Comparison of ENCODE assay signal across 22 mouse cellular contexts in the genomic region with DNA sequence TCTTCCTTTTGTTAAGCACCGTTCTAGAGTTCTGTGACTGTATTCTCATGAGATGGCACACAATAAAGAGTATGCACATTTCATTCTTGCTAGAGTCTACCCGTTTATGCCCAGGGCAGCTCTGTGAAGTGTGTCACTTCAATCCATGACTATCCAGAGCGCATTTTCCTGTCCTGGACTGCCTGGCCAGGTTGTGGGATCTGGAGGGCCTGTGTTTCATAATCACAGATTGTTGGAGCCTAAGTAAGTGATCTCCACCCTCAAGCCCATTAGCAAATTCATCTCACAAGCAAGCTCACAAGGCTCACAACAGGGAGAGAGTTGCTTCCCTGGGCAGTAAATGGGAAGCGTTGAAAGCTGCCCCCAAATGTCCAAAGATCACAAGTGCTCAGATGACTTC.
DNase-seq lines count a peak whose midpoint lies in the region; ATAC-seq and TF ChIP-seq lines count a peak whose summit lies in the region.
"Had no signal": no experiment of that assay in that cellular context is flagged by ENCODE, and none has a peak within 500 bp of the region (broad histone marks: within the 10 kb centered on the region; RNA-seq: fewer than 3 reads in every experiment).

No protein-coding gene starts in this region.

- no peak for TF ChIP-seq CTCF in lung, adult 2 months (IDR thresholded peaks at IDR 0.05; ENCODE audit: insufficient read depth, low read length)
- TF ChIP-seq CTCF in lung, postnatal 0 days (IDR thresholded peaks at IDR 0.05), result no peak

- no peak overlapping the region for H3K27ac ChIP-seq in intestine, embryonic 14.5 days (ENCODE audit: low read depth)
- no peak overlapping the region for H3K27ac ChIP-seq in intestine, embryonic 16.5 days (ENCODE audit: low read length)
- H3K27ac ChIP-seq in lung, postnatal 0 days (ENCODE audit: low read length), result no peak overlapping the region
- H3K27ac ChIP-seq: embryonic facial prominence, embryonic 13.5 days; forebrain, embryonic 12.5 days; gastrocnemius, adult 2 months; heart, embryonic 10.5 days; hindbrain, embryonic 13.5 days had no signal

- H3K9ac ChIP-seq in intestine, embryonic 14.5 days (ENCODE audit: low read length), result no peak overlapping the region
- no peak overlapping the region for H3K9ac ChIP-seq in intestine, embryonic 16.5 days (ENCODE audit: low read depth, low read length)
- H3K9ac ChIP-seq in lung, postnatal 0 days (replicated peaks; ENCODE audit: low read depth), result no peak overlapping the region
- H3K9ac ChIP-seq: embryonic facial prominence, embryonic 13.5 days; forebrain, embryonic 12.5 days; hindbrain, embryonic 13.5 days had no signal

- H3K4me1 ChIP-seq in intestine, embryonic 14.5 days (replicated peaks; ENCODE audit: control insufficient read depth, insufficient read depth, low read length), result no peaks in the 10 kb centered on the region
- no peaks in the 10 kb centered on the region for H3K4me1 ChIP-seq in intestine, embryonic 16.5 days (ENCODE audit: control insufficient read depth, insufficient read depth, low read length)
- H3K4me1 ChIP-seq in lung, adult 2 months (ENCODE audit: control insufficient read depth, insufficient read depth, low read length), result peaks cover 2% of the 10 kb centered on the region; the same call in 1 of the 2 replicates
- H3K4me1 ChIP-seq in lung, postnatal 0 days (ENCODE audit: insufficient read depth, low read depth, low read length), result no peaks in the 10 kb centered on the region
- H3K4me1 ChIP-seq: heart, embryonic 10.5 days had no signal

- no peak for ATAC-seq in intestine, embryonic 14.5 days (replicated peaks; ENCODE audit: low FRiP score, low TSS enrichment, low read depth)
- ATAC-seq in intestine, embryonic 16.5 days, result no peak
- peak; percentile 63 for ATAC-seq in lung, postnatal 0 days
- ATAC-seq: activated CD4-positive, CD25-positive, alpha-beta regulatory T cell, adult 4 months; Patski had no signal

- TF ChIP-seq EP300 in lung, postnatal 0 days (IDR thresholded peaks at IDR 0.05), result no peak

- H3K36me3 ChIP-seq in intestine, embryonic 14.5 days (ENCODE audit: control insufficient read depth, insufficient read depth, low read length), result no peaks in the 10 kb centered on the region
- no peaks in the 10 kb centered on the region for H3K36me3 ChIP-seq in intestine, embryonic 16.5 days (ENCODE audit: control insufficient read depth, insufficient read depth, low read length)
- no peaks in the 10 kb centered on the region for H3K36me3 ChIP-seq in lung, postnatal 0 days (ENCODE audit: insufficient read depth, low read length)
- H3K36me3 ChIP-seq: embryonic facial prominence, embryonic 13.5 days; forebrain, embryonic 12.5 days; heart, embryonic 10.5 days; hindbrain, embryonic 13.5 days had no signal

- H3K4me2 ChIP-seq in intestine, embryonic 14.5 days (ENCODE audit: low read length), result no peak overlapping the region
- no peak overlapping the region for H3K4me2 ChIP-seq in intestine, embryonic 16.5 days (ENCODE audit: low read depth, low read length)
- no peak overlapping the region for H3K4me2 ChIP-seq in lung, postnatal 0 days (replicated peaks; ENCODE audit: low read depth, low read length)
- H3K4me2 ChIP-seq: embryonic facial prominence, embryonic 13.5 days; forebrain, embryonic 12.5 days; hindbrain, embryonic 13.5 days had no signal

- 81% methylated on average over 4 of the region's 4 CpGs for WGBS in intestine, embryonic 14.5 days
- 81% methylated on average over 4 of the region's 4 CpGs for WGBS in intestine, embryonic 16.5 days
- WGBS in lung, adult 2 months, result 66% methylated on average over 4 of the region's 4 CpGs
- 75% methylated on average over 4 of the region's 4 CpGs for WGBS in lung, postnatal 0 days

- H3K27me3 ChIP-seq in intestine, embryonic 14.5 days (replicated peaks; ENCODE audit: control insufficient read depth, insufficient read depth, low read length), result no peaks in the 10 kb centered on the region
- H3K27me3 ChIP-seq in intestine, embryonic 16.5 days (replicated peaks; ENCODE audit: control insufficient read depth, insufficient read depth, low read length), result no peaks in the 10 kb centered on the region
- H3K27me3 ChIP-seq in lung, postnatal 0 days (replicated peaks; ENCODE audit: insufficient read depth, low read length), result no peaks in the 10 kb centered on the region
- H3K27me3 ChIP-seq: CH12.LX; embryonic facial prominence, embryonic 13.5 days; forebrain, embryonic 12.5 days; Patski had no signal

- H3K4me3 ChIP-seq in intestine, embryonic 14.5 days (ENCODE audit: low read depth, low read length), result no peak overlapping the region
- no peak overlapping the region for H3K4me3 ChIP-seq in intestine, embryonic 16.5 days (ENCODE audit: low read length)
- no peak overlapping the region for H3K4me3 ChIP-seq in lung, adult 2 months (replicated peaks; ENCODE audit: extremely low read depth, low read depth, low read length)
- H3K4me3 ChIP-seq in lung, postnatal 0 days (ENCODE audit: low read depth, low read length), result no peak overlapping the region
- H3K4me3 ChIP-seq: embryonic facial prominence, embryonic 13.5 days; forebrain, embryonic 12.5 days; gastrocnemius, adult 2 months; heart, embryonic 10.5 days; hindbrain, embryonic 13.5 days had no signal

- DNase-seq in intestine, embryonic 14.5 days (ENCODE audit: low spot score), result peak; percentile 36
- peak; percentile 18 for DNase-seq in lung, adult 2 months
- no peak for DNase-seq in lung, postnatal 4 days
- peak; percentile 46 for DNase-seq in lung, postnatal 0 days (ENCODE audit: low spot score)
- DNase-seq in lung, postnatal 36 days, result peak; percentile 57
- DNase-seq in right cerebral cortex, postnatal 4 days, result no peak
- DNase-seq: adrenal gland, postnatal 14 days; cerebellum, adult 11-12 months; cerebellum, adult 9-11 months; cerebellum, postnatal 36 days; gastrocnemius, adult 2 months; gastrocnemius, postnatal 25 days; heart, adult 18-20 months; heart, postnatal 10 days had no signal

- no peaks in the 10 kb centered on the region for H3K9me3 ChIP-seq in intestine, embryonic 14.5 days (ENCODE audit: control insufficient read depth, low read length)
- no peaks in the 10 kb centered on the region for H3K9me3 ChIP-seq in intestine, embryonic 16.5 days (ENCODE audit: control insufficient read depth, low read length)
- H3K9me3 ChIP-seq in lung, postnatal 0 days (ENCODE audit: low read length), result no peaks in the 10 kb centered on the region
- H3K9me3 ChIP-seq: embryonic facial prominence, embryonic 13.5 days; forebrain, embryonic 12.5 days; heart, embryonic 10.5 days; hindbrain, embryonic 13.5 days had no signal

- no peak for TF ChIP-seq POLR2A in lung, adult 2 months (IDR thresholded peaks at IDR 0.05; ENCODE audit: borderline replicate concordance, extremely low read depth, low read depth, low read length)

Comparison
In these comparisons a context has a peak if more than half of its experiments do, and no peak if none do; other contexts are left out.
1. DNase-seq: peak in intestine, embryonic 14.5 days (single experiment), lung, adult 2 months (single experiment), lung, postnatal 0 days (single experiment) and lung, postnatal 36 days (single experiment); none in lung, postnatal 4 days (0 of 2) and right cerebral cortex, postnatal 4 days (single experiment).